Mouse (Mus musculus) MEL (cell line): Measurements from ENCODE around the gene Tfam.

Experiments
- CTCF ChIP-seq, 3 experiments: IDR thresholded peaks in 2 of 3; conservative IDR thresholded peaks in 1 of 3; 2 replicates each; pipeline ENCODE4 v1.5.1; 2011 to 2012; ENCODE audit warnings: low read length in 3 of 3, low read depth in 2 of 3, mild to moderate bottlenecking in 2 of 3, improper control_type of control experiment in 1 of 3, inconsistent platforms in 1 of 3, mixed read lengths in 1 of 3, moderate library complexity in 1 of 3; ENCODE audit not compliant: control insufficient read depth in 1 of 3, insufficient read depth in 1 of 3, poor library complexity in 1 of 3, severe bottlenecking in 1 of 3
- GATA1 ChIP-seq: IDR thresholded peaks from 2 replicates; pipeline ENCODE4 v1.6.1; 2011; ENCODE audit warnings: low read depth, low read length, improper control_type of control experiment
- HCFC1 ChIP-seq: IDR thresholded peaks from 2 replicates; pipeline ENCODE4 v1.6.1; 2012; ENCODE audit warnings: low read depth, mild to moderate bottlenecking, inconsistent platforms, low read length, improper control_type of control experiment, moderate library complexity
- MEF2A ChIP-seq: IDR thresholded peaks from 2 replicates; pipeline ENCODE4 v1.6.1; 2014; ENCODE audit warnings: low read depth, mild to moderate bottlenecking, inconsistent platforms, low read length, improper control_type of control experiment; ENCODE audit not compliant: poor library complexity, insufficient replicate concordance, severe bottlenecking; ENCODE audit errors: extremely low read depth
- POLR2A ChIP-seq, 2 experiments: IDR thresholded peaks; 2 replicates each; pipeline ENCODE4 v1.6.1; 2011 to 2012; ENCODE audit warnings: low read length in 2 of 2, mild to moderate bottlenecking in 2 of 2, control low read depth in 1 of 2, improper control_type of control experiment in 1 of 2, low read depth in 1 of 2, moderate library complexity in 1 of 2; ENCODE audit not compliant: control insufficient read depth in 1 of 2, insufficient read depth in 1 of 2, poor library complexity in 1 of 2
- USF1 ChIP-seq: IDR thresholded peaks from 2 replicates; pipeline ENCODE4 v1.6.1; 2014; ENCODE audit warnings: low read depth, mild to moderate bottlenecking, inconsistent platforms, low read length, improper control_type of control experiment, moderate library complexity

GRCm38 (mm10) chr10:71246956-71247355 lies 8.9 kb upstream of the Tfam start:
- TF ChIP-seq MEF2A (no peak), CTCF (IDR thresholded peaks at IDR 0.05 in 2 of 3, conservative IDR thresholded peaks at IDR 0.05 in 1 of 3; ENCODE audit: control insufficient read depth in 1 of 3, insufficient read depth in 1 of 3, low read depth in 2 of 3, low read length in 3 of 3, poor library complexity in 1 of 3, severe bottlenecking in 1 of 3) (no peak), POLR2A (IDR thresholded peaks at IDR 0.05; ENCODE audit: control insufficient read depth in 1 of 2, insufficient read depth in 1 of 2, low read depth in 1 of 2, low read length in 2 of 2, poor library complexity in 1 of 2) (no peak), USF1 (no peak), GATA1 (no peak), HCFC1 (no peak)
